Mouse (Mus musculus) testis, adult 2 months (tissue): ENCODE results near the gene Zcchc2.

ENCODE experiments used
- CTCF ChIP-seq: fragments of 200-500 bp; IDR thresholded peaks from 2 replicates; pipeline ENCODE4 v1.5.1; 2012; ENCODE audit warnings: low read depth, mild to moderate bottlenecking, inconsistent platforms, low read length, moderate library complexity; ENCODE audit not compliant: control insufficient read depth, insufficient read depth, insufficient replicate concordance
- POLR2A ChIP-seq: fragments of 200-500 bp; IDR thresholded peaks from 2 replicates; pipeline ENCODE4 v1.6.1; 2012; ENCODE audit warnings: low read depth, mild to moderate bottlenecking, inconsistent platforms, low read length, moderate library complexity; ENCODE audit not compliant: control insufficient read depth

- TF ChIP-seq CTCF (no peak), POLR2A (no peak)
Observed at GRCm38 (mm10) chr1:106065679-106066078, 75.5 kb downstream of the Zcchc2 start.
